Mouse (Mus musculus) adrenal gland (tissue): Measurements from ENCODE around the gene Pfn5.
"Not testable (repeated sequence)": the region's sequence is repeated elsewhere in the genome, so short reads cannot be mapped to it uniquely, and the experiment has no call there.

ENCODE experiments used
- intact Hi-C: fragments of 180-260 bp; cut with DNase I; formaldehyde crosslinking; loops from one replicate; pipeline ENCODE4 v1.15.1; 2025
- long read RNA-seq, 2 experiments: library from polyadenylated mRNA; unstranded; transcript quantifications; one replicate each; pipeline ENCODE4 v2.0.0; 2020; ENCODE audit warnings: borderline replicate concordance in 1 of 2; ENCODE audit not compliant: insufficient replicate concordance in 1 of 2

The Pfn5 gene
- long read RNA-seq, experiment 1 = 0 reads
- long read RNA-seq, experiment 2 = 0 reads

- intact Hi-C loops = no loop called here
Observed at GRCm38 (mm10) chrX:95557887-95558286, at the start of gene Pfn5, which contains the start of gene Asb12. Gene Pfn5, plus strand, starts transcription at chrX:95558104. Gene Asb12, minus strand, starts transcription at chrX:95557987.

GRCm38 (mm10) chrX:95523883-95524282, 34.0 kb upstream of the Pfn5 start:
- intact Hi-C loops = no loop called here

DNA sequence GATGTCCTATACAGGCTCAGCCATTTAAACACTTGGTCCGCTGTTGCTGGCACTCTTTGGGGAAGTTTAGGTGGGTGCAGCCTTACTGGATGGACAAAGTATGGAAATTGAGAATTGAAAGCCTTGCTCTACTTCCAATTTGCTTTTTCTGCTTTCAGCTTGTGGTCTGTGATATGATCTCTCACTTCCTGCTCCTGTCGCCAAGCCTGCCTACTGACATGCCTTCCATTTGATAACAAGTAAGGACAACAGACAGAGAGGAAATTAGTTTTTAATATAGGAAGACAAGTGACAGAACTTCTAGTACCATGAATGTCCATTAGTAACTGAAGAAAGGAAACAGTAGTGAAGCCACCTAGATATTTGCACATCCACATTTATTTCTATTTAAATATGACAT, 32.7 kb upstream of the Pfn5 start:
- intact Hi-C loops = no loop called here

DNA sequence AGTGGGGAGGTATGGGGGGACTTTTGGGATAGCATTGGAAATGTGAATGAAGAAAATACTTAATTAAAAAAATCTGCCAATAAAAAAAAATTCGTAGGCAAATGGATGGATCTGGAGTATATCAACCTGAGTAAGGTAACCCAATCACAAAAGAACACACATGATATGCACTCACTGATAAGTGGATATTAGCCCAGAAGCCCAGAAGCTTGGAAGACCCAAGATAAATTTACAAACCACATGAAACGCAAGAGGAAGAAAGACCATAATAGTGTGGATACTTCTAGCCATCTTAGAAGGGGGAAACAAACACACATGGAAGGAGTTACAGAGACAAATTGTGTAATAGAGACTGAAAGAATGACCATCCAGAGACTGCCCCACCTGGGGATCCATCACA, 22.4 kb upstream of the Pfn5 start:
- intact Hi-C loops = not testable (repeated sequence)

DNA sequence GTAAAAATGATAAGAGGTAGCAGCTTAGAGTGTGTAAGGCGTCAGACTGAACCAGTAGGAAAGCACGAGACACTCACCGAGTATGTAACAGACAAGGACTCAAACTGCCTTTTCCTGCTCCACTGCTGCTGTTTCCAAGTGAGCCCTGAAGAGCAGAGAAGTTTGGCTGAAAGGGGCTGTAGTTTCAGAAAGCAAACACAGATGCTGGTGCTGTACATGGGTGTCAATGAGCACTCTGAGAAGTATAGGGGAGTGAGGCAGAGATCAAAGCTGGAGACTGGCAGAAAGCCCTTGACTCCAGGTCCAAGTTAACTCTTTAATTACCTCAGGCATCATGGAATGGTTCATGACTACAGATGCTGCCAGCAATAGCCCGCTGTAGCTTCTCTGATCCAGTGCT, 3.6 kb upstream of the Pfn5 start:
- intact Hi-C loops = no loop called here

DNA sequence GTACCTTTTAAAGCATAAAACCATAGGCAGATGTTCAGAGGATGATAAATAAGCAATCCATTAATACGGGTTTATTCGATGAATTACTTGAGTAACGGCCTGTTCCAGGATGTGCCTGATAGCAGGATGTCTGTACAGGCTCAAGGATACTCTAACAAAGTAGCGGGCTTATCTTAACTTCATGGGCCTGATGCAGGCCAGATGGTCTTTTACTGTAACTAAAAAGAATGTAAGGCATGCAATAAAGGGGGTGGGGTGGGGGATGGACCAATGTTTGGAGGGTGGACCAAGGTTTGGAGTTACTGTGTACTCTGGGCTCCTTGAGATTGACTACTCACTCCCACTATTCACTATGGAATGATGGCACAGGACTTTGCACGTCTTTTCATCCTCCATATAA, 42.7 kb downstream of the Pfn5 start:
- intact Hi-C loops = no loop called here
